Mouse (Mus musculus) right cerebral cortex, postnatal 14 days (tissue): Measurements from ENCODE around the gene Gm14403.
"Not testable (repeated sequence)": the region's sequence is repeated elsewhere in the genome, so short reads cannot be mapped to it uniquely, and the experiment has no call there.

ENCODE experiments used
- DNase-seq: peaks from one replicate; pipeline ENCODE4 v3.0.0; 2022

The Gm14403 gene

DNA sequence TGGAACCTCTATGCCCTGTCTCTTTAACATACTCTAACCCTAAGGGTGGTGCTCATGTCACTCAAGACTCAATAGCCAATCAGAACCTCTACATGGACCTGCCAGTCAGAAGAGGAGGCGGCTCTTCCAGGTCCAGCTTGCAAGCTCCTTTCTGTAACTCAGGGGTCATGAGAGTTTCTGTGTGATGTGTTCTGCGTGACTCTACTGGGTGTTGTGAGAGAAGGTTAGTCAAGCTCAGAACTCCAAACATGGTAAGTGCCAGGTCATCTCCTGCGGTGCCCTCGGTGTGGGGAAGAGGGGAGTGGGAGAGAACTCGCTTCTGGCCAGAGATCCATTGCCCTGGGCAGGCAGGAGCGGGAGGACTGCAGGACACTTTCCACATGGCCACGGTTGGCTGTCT, at the start of gene Gm14403:
Gm14403 (plus strand) TSS at position 149 of the 400 bp plus-strand sequence.
- not testable (repeated sequence) for DNase-seq

- not testable (repeated sequence) for DNase-seq
These were observed 33.3 kb upstream of the Gm14403 start, which contains the start of gene Zfp970 for GRCm38 (mm10) chr2:177464676-177465075. Zfp970 (plus strand) TSS chr2:177464733.

GRCm38 (mm10) chr2:177468222-177468621, 29.8 kb upstream of the Gm14403 start:
- DNase-seq: not testable (repeated sequence)

DNA sequence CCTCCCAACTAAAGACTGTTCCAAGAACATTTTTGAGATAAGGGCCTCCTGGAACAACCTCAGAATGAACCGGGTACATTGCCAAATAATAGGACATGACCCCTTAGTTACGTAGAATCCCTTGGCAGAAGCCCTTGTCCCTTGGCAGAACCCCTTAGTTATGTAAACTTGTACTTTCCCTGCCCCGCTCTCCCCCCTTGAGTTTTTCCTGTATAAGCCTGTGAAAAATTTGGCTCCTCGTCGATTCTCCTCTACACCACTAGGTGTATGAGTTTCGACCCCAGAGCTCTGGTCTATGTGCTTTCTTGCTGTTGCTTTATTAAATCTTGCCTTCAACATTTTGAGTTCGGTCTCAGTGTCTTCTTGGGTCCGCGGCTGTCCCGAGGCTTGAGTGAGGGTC, 25.8 kb upstream of the Gm14403 start:
- DNase-seq: not testable (repeated sequence)

DNA sequence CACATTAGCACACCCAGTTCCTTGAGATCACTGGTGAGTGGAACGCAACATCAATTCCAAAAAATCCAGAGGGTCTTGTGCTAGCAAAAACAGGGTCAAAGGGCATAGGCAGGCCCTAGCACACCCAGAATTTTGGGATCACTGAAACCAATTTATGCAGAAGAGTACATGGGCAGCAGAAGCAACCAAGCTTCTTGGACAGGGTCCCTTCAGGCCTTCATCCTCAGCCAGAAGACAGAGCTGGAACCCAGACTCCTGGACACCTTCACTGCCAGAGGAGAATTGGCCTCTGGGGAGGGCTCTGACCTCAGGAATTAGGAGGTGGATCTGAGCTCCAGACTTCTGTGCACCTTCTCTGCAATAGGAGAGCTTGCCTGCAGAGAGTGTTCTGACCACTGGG, 16.0 kb upstream of the Gm14403 start:
- DNase-seq: not testable (repeated sequence)

DNA sequence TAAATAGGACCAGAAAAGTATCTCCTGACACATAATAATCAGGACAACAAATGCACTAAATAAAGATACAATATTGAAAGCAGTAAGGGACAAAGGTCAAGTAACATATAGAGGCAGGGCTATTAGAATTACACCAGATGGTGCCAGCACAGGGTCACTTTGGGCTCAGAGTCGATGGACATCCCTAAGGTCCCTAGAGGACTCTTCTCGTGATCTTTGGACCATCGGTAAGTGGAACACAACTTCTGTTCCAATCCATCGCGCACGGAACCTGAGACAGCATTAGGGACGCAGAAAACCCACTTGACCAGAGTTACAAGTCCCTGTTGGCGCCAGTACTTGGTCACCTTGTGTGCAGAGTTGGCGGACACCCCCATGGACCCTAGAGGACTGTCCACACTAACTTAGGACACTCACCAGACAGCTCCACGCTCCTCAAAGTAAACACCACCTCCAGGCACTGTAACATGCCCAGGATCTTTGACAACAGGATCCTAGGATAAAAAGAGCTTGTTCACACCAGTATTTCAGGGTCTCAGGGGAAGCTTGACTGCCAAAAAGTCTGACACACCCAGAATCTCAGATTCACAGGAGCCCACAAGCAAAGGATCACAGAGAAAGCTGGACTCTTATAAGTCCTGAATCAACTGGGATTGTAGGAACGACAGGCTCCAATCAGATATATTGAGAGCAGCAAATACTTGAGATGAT, 14.6 kb upstream of the Gm14403 start:
- not testable (repeated sequence) for DNase-seq

- not testable (repeated sequence) for DNase-seq
These were observed 1.2 kb downstream of the Gm14403 start for GRCm38 (mm10) chr2:177499182-177499581.

DNA sequence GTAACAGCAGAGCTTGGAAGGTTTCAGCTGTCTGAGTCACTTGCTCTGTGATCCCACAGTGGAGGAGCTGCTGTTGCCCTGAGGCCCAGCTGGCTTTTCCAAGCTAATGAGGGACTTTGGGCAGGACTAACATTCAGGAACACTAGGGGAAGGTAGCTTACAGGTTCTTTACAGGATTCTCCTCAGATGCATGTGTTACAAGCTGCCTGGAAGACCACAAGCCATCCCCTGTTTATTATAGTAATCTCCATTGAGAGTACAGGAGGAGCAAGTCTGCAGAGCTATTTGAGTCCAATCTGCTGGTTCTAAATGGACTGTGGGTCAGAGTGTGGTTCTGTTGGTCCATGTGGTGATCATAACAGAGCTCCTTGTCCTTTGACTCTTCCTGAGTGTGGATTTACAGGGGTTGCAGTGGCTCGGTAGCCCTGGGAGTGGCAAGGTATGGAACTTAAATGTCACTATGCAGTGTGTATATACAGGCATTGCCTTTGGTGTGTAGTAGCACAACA, 7.2 kb downstream of the Gm14403 start:
- DNase-seq: not testable (repeated sequence)

GRCm38 (mm10) chr2:177511381-177511780, 13.4 kb downstream of the Gm14403 start:
- not testable (repeated sequence) for DNase-seq

- DNase-seq: not testable (repeated sequence)
These were observed 14.0 kb downstream of the Gm14403 start for GRCm38 (mm10) chr2:177511972-177512371.

DNA sequence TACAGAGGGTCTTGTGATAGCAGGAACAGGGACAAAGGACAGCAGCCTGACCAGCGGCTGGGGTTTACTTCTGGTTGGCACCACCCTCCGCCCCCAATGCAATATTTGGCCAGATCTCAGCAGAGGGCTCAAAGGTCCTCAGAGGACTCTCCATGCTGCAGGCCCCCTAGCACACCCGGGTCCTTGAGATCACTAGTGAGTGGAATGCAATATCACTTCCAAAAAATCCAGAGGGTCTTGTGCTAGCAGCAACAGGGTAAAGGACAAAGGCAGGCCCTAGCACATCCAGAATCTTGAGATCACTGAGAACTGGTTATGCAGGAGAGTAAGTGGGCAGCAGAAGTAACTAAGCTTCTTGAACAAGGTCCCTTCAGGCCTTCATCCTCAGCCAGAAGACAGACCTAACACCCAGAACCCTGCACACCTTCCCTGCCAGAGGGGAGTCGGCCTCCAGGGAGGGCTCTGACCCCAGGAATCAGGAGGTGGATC, 16.0 kb downstream of the Gm14403 start:
- DNase-seq: not testable (repeated sequence)

GRCm38 (mm10) chr2:177517746-177518145, 19.7 kb downstream of the Gm14403 start:
- not testable (repeated sequence) for DNase-seq

DNA sequence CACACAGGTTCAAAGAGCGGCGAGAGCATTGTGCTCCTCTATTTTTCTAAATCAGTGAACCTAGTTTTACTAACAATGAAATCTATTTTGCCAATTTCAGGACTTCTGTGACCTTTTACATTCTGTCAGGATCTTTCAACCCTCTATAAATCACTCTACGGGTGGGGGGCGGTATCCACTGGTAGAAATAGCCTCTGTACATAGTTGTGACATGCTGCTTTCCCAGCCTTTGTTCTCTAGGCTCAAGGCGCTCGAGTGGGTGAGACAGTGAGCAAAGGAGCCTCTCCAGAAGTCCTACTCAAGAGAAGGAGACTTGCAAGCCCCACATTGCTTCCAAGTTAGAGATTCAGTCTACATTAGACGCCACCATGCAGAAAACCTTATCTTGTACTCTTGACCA, 20.3 kb downstream of the Gm14403 start:
- DNase-seq: not testable (repeated sequence)

- not testable (repeated sequence) for DNase-seq
These were observed 20.9 kb downstream of the Gm14403 start for GRCm38 (mm10) chr2:177518960-177519359.

GRCm38 (mm10) chr2:177520035-177520434, 22.0 kb downstream of the Gm14403 start:
- DNase-seq: no peak

GRCm38 (mm10) chr2:177523061-177523460, 25.0 kb downstream of the Gm14403 start:
- DNase-seq: no peak

DNA sequence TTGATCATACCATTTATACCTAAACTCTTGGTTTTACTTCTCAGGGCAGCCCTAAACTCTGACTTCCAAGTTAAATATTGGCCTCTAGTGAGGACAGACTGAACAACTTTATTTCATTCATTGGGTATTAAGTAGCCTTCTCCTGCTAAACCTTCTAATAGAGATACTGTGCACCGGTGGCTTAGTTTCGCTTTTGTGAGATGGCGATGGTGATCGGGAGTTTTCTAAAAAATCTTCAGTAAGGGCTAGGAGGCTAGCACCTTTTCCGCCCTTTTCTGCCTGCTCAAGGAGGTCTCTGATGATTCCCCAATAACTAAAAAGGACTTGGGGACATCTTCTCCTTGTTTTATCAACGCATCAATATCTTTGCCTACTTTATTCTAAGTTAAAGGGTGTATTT, 25.7 kb downstream of the Gm14403 start:
- not testable (repeated sequence) for DNase-seq

GRCm38 (mm10) chr2:177524171-177524570, 26.2 kb downstream of the Gm14403 start:
- not testable (repeated sequence) for DNase-seq

DNA sequence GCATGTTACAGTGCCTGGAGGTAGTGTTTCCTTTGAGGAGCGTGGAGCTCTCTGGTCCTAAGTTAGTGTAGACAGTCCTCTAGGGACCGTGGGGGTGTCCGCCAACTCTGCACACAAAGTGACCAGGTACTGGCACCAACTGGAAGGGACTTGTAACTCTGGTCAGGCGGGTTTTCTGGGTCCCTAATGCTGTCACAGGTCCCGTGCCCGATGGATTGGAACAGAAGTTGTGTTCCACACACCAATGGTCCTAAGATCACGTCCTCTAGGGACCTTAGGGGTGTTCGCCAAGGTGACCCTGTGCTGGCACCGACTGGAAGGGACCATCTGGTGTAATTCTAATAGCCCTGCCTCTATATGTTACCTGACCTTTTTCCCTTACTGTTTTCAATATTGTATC, 37.9 kb downstream of the Gm14403 start:
- no peak for DNase-seq

- not testable (repeated sequence) for DNase-seq
These were observed 39.1 kb downstream of the Gm14403 start for GRCm38 (mm10) chr2:177537141-177537540.

- DNase-seq: not testable (repeated sequence)
These were observed 39.7 kb downstream of the Gm14403 start for GRCm38 (mm10) chr2:177537717-177538116.

GRCm38 (mm10) chr2:177555261-177555660, 57.2 kb downstream of the Gm14403 start:
- not testable (repeated sequence) for DNase-seq
